Mouse (Mus musculus) heart, adult 18-20 months (tissue): ENCODE data around the gene F13a1. TPM values are rescaled to one million over a fixed set of nuclear protein-coding genes. Genes with fewer than 3 reads are reported as not detected.
A peak's percentile ranks its signal among the peaks of the same experiment; 100 is the strongest.

Experiments
- DNase-seq, 2 experiments: peaks; one replicate each; pipeline ENCODE4 v3.0.0; 2021 to 2022; ENCODE audit warnings: mixed read lengths in 1 of 2
- long read RNA-seq, 2 experiments: library from polyadenylated mRNA; stranded (forward); transcript quantifications; one replicate each; pipeline ENCODE4 v2.0.0; 2021
- total RNA-seq, 2 experiments: library from RNA; stranded (reverse); gene quantifications; 2 replicates each; pipeline ENCODE4 v1.2.3; 2021

F13a1 gene
- total RNA-seq = 10 to 100 TPM; 22.2 to 27.3 TPM
- long read RNA-seq, experiment 1, transcript F13a1-201 (15 exons, 3,952 nt) = major isoform, 5 of 7 reads
- long read RNA-seq, experiment 1, partial matches to known transcripts = 1 of 7 reads
- long read RNA-seq, experiment 1, other reads (novel, unspliced or antisense) = 1 of 7 reads
- long read RNA-seq, experiment 2, partial matches to known transcripts = 0 of 7 reads
- long read RNA-seq, experiment 2, other reads (novel, unspliced or antisense) = 3 of 7 reads

DNA sequence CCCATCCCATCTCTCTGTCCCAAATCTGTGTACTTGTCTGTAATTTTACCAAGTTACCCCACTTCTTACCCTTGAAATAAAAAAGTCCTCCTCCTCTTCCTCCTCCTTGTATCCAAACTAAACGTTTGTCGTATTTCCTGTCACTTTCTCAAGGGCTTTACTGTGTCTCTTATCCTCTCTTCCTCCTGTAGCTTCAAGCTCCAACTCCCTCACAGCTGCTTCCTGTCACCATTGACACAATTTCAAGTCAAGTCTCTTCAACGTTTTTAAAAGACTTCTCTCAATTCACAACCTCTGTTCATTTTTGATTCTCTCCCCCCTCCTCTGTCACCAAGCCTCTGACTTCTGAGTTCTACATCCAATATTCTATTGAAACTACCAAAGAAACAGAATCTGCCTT, at the start of gene F13a1:
Gene F13a1 (minus strand): TSS at position 119 of the 400 bp plus-strand sequence.
- DNase-seq = peak in 1 of 2 experiments; percentile 35

DNA sequence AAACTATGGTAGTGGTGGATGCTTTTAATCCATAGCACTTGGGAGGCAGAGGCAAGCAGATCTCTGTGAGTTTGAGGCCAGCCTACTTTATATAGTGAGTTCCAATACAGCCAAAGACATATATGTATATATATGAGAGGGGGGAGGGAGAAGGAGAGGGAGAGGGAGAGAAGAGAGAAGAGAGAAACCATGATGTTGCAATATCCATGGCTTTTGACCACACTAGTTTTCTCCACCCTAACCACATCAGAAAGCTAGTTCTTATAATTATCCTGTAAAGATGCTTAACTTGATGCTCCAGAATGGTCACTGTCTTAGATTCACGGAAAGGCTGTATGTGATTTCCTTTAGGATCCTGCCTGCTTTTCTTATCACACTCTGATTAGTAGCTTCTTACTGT, 41.6 kb upstream of the F13a1 start:
- DNase-seq = no peak

DNA sequence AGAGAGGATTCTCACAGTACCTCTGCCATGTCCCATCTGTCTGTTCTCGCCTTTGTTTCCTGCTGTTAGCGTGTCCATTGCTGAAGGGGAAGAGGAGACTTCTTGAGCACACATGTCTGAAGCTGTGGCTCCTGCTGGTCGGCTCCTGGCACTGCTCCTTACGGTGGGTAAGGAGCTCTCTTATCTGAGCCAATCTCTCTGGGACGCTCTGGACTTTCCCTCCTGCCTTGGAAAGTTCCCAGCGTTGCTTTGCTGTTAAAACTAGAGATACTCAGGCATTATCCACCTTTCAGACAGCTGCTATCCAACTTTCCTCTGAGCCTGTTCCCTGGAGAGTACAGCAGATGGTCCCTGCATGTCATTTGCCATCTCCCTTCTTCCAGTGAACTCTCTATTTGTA, 39.1 kb upstream of the F13a1 start:
- no peak for DNase-seq

DNA sequence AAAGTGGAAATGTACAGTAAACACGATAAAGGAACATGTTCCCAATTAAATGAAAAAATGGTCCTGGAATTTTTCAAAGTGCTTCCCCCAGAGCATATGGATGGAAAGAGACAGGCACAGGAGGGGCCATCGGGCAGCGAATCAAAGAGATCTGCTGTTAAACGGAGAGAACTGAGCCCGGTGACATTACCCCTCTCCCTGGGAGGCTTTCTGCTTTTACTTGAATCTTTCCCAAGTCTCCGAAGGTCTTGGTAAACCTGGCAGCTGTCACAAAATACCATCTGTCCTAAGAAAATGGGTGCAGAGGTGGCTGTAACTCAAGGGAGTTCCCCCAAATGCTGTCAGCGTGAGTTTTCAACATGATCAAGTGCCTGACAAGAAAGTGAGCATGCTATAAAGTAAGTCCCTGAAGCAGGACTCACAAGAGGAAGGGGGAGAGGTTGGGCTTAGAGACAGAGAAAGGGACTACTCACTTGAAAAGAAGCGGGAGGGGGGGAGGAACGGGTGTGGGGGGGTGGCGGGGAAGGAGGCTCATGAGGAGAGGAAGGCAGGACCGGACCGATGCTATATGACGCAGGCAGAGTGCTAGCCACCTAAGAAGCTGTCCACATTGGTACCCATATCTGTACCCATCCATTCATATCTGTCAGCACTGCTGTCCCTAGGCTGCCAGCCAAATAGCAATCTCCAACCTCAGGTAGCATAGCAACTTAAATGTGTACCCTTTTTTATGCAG, 31.6 kb upstream of the F13a1 start:
- DNase-seq = no peak

DNA sequence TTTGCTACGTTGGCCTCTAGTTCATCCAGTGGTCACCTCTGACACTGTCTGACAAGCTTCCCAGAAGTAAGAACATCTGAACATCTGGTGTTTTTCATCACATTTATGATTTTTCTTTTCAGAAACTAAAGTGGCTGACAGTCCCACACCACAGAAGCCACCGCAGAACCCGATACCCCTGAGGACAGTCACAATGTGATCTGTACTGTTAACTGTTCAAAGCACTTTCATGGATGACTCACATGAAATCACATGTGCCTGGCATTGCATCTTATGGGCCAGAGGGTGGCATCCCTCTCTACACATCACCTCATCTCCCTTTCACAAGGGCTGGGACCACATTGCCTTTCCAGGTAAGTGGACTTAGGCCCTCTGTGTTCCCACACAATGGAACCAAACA, 21.3 kb upstream of the F13a1 start:
- no peak for DNase-seq

DNA sequence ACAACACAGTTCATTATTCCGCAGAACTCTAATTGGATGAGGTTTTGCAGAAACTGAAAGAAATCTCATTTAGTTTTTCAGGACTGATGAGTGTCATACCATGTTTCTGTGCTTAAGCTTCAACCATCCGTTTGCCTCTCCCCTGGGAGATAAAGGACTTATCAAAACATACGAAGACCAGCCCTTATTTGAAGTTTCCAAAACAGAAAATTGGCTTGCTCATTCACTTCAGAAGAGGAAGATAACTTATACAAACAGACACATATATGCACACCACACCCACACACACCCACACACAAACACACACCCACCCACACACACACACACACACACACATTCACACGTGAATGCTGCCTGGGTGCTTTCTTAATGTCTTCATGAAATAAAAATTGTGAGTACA, 20.8 kb upstream of the F13a1 start:
- DNase-seq = no peak

DNA sequence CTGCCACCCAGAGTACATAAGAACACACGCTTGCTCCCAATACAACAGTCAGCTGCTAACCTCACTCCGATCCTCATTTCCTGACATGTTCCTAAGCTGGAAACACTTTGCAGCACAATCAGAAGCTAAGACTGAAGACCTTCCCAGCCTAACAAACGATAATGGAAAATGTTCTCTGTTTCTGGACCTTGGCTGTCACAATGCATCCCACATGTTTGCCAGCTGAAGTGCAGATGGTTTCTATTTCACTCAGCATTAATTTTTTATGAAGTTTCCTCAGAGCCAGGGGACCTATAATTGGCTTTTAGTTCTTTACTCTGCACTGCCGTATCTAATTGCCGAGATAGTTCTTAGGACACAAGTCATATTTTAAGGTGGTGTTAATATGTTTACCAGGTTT, 10.8 kb upstream of the F13a1 start:
- DNase-seq = peak; percentile 49 to 52

DNA sequence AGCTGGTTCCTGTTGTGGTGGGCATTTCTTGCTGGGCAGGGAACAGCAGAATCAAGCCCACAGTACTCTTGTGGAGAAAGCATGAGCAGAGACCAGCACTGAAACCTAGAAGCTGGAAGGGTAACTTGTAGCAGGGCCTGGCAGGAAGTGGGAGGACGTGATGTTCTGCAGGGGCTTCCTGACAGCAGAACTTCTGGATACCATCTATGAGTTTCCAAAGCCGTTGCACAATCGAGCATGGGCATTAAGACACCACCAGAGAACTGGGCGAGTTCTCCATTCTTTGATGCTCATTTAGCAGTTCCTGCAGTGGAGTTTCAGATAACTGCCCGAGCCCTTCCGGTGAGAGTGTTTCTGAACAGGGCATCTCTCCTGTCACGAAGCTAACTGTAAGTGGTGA, 6.6 kb upstream of the F13a1 start:
- DNase-seq = peak; percentile 46 to 83

DNA sequence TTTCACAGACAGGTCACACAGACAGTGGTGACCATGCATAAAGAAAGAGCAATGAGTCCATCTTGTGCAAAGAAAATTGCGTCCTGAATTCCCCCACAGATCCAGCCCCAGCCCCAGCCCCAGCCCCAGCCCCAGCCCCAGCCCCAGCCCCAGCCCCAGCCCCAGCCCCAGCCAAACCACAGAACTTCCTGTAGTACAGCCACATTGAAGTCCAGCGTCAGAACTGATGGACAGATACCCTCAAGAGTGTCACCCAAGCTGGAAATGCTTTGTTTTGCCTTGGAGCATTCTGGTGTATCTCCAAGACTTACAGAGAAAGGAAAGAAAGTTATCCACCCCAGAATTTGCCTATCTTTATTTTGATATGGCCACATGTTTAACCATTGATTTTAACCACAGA, 413 bp downstream of the F13a1 start:
- no peak for DNase-seq

DNA sequence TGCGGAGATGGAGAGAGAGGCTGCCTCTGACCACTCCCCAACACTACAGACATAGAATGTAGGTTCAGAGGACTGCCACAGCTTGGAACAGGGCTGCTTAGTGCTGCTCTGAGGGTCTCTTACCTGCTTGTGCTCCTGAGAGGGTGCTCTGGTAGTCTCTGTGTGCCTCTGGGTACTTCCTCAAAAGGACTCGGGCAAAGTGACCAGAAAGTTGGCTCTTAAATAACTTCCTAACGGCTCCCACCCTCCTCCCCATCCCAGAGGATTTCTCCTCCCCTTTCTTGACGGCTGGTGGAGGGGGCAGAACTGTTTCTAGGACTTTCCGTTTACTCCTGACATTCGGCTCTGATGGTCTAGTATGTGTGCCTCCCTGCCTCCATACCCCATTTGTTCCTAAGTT, 1.0 kb downstream of the F13a1 start:
- peak; percentile 33 to 61 for DNase-seq

DNA sequence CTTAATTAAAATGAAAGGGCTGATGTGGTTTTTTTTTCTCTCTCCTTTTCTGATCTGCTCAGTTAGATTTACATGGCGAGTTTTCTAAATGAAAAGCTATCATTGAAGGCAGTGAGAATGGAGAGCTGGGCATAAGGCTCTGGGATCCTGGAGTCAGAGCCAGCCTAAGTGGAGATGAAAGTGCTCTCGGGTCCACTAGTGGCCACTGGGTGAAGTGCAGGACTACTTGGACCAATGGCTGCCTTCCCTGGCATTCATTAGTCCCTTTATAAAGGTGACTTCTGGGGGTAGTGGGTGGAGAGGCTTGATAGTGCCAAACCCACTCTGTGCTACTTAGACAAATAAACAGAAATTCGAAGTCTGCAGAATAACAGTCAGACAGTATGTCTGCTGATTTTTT, 5.0 kb downstream of the F13a1 start:
- DNase-seq = peak; percentile 38 to 43

DNA sequence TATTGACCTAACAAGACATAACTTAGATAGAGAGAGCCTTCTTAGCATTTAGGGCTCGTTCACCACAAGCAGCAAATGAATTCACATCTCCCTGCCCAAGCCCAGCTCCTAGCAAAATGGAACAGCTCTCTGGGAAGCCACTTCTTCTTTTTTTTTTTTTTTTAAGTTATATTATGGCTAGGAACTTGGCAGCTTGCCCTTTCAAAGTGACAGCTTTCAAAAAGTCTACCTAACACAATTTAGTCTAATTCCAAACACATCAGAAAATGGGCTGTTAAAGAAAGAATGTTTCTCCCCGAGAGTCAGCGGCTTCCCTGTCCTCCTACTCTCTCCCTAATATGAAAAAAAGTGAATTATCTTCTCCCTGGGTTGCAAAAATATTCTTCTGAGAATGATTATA, 15.3 kb downstream of the F13a1 start:
- no peak for DNase-seq

DNA sequence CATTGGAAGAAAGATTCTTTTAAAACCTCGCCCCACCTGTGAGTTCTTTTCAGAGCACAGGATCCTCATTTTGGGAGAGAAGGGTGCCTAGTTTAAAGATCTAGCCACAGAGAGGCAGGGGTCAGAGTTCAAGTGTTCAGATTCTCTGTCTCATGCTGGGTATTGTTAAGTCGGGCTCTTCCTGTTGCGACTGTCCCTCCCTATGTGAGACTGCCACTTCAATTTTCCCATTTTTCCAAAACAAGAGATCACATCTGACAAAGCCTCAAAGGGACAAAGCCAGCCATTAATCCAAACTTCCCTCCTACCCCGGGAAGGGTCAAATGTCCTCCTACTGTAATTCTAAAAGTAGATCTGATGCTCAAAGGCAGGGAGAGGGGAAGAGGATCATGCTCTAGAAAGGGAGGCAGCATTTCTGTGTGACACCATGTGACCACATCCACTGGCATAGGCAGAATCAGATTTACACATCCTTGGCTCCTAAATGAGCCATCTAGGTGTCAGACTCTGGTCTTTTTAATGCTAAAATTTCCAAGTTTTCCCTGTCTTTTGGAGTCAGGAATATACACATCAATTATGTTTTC, 24.0 kb downstream of the F13a1 start:
- DNase-seq = no peak

DNA sequence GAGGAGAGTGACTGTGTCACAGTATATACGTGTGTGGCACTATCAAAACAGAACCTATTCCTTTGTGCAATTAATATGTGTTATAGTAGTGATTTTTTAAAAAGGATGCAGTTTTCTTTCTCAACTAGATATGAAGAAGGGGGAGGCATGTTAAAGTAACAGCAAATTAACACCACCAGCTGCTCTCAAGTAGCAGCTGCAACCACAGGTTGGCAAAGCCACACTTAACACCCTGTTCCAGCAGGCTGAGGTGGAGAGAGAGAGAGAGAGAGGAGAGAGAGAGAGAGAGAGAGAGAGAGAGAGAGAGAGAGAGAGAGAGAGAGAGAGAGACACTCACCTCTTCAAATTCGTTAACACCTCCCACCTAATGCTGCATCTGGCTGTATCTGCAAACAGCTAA, 28.5 kb downstream of the F13a1 start:
- DNase-seq = no peak

DNA sequence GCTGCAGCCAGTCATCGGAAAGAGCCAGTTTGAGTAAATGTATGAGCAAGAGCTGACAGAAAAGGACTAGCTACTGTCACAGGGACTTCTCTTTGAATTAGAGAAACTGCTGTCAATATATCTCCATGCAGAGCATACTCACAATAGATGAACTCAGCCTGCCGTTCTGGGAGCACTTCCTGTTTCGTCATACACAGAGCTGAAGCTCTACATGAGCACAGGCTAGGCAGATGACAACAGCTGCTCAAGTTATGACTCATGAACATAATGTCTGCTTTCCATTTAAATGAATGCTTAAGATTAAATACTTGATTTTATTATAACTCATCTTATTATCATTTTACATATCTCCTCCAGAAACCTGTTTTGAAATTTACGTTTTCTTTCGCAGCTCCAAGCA, 39.3 kb downstream of the F13a1 start:
- peak in 1 of 2 experiments; percentile 14 for DNase-seq

DNA sequence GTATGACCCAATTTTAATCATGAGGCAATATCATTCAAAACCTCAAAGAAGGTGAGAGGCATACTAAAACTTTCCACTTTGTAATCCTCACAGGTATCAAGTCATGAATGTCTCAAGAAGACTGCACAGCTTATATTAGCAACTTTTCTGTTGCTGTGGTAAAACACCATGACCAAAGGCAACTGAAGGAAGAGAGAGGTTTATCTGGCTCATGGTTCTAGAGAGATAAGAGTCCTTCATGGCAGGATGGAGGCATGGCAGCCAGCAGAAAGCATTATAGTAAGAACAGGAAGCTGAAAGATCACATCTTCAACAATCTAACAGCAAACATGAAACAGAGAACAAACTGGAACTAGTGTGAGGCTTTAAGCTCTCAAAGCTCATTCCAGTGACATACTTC, 43.8 kb downstream of the F13a1 start:
- no peak for DNase-seq

DNA sequence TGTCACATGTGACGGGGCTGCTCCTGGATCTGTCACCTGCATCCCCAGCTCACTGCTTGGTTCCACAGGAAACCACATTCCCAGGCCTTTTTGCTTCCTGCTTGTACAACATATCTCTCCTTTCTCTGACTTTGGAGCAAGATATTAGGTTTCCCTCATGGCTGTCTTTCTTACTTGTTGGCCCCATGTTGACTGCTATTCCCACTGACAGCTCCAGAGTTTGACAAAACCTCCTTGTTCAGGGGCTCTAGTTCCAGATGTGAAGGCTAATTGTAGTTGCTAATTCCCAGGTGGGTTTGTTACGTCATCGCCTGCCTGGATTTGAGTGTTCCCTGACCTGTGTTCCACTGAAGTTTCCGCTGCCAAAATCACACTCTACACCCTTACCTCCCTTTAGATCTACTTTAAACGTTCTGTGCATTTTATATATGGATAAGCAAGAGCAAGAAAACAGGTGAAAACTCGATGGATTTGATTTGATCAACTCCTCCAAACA, 50.8 kb downstream of the F13a1 start:
- DNase-seq = no peak

DNA sequence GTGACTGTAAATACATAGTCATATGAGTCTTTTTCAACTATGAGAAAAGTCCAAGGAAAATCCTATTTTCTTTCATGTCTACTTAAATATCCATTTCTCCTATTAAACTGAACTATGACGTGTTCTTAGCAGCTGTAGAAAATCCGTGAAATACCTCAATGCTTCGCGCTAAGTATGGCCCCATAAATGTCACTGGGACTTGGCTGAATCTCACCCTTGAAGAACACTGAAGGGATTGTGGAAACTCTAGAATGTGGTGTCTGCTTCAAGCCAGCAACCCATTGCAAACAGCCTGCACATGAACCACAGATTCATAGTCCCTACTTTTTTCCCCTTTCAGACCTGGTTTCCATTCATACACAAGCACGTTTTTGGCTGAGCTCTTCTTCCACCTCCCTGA, 56.5 kb downstream of the F13a1 start:
- no peak for DNase-seq

DNA sequence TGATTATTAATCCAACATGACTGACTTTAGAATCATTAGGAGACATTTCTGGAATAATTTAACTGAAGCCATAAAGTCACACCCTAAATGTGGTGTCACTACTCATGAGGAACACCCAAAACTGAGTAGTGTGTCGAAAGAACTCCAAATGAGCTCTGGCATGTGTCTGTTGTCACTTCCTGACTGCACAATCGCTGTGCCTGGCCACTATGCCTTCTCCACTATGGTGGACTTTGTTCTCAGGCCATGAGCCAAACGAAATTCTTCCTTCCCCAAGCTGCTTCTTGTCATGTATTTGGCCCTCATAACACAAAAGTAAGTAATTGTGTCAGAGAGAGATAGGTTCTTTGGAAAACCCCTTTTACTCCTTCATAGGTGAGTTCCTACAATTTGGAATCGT, 61.7 kb downstream of the F13a1 start:
- no peak for DNase-seq

DNA sequence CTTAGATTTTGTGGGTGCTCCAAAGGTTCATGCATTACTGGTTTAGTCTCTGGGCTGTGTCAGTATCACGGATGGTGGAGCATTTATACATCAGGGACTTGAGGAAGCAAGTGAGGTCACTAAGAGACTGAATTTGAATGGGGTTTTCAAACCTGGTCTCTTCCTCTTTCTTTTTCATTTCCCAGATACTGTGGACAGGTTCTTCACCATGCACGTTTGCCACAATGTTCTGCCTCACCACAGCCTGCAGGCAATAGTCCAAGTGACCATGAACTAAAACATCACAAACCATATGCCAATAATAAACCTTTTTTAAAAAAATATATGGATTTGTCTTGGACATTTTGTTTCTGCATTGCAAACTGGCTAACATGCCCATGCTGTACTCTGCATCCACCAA, 77.0 kb downstream of the F13a1 start:
- no peak for DNase-seq

DNA sequence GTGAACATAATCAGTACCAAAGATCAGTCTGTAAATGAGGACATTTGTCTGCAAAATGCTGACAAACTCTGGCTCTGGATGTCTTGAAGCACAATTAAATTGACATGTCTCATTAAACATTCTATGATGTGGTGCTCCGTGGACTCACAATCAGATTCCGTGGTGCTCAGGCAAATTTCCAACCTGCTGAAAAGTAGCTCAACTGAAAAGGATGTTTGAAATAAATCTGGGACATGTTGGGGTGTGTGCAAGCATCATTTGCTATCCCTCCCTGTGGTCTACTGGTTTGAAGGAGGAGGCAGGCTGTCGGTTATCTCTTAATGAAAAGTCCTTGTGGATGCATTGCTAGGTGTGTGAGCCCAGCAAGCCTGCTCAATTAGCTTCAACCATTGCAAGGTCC, 77.8 kb downstream of the F13a1 start:
- no peak for DNase-seq

DNA sequence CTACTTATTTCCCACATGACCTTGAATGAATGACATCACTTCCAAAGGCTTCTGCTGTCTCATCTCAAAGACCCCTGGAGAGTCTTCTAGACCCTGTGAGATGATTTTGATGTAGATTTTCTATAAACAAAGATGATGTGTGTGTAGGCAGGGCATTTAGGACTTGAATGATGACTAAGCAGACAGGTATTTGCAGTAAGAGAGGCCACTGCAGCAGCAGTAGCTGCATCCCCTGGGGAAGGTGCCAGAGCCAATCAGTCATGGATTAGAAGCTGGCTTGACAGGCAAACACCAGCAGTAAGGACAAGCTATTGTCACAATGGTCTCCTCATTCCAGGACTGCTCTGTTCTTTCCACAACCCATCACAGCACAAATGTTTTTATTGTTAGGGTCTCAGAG, 87.1 kb downstream of the F13a1 start:
- DNase-seq = no peak

DNA sequence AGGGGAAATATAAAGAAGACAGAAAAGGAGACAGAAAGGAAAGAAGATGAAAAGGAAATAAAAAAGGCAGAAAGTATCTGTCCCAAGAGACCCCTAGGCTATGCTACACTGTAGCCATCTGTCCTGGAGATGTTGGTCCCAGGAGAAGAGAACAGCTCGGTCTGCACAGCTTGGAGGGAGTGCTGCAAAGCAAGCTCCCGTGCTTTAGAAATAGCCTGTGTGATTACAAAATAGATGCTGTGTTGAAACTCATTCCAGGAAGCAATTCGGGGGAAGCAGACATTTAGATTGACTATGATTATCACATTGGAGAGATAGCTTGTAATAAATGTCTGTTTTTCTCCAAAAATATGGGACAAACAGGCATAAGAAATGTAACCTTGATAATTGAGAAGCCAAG, 91.0 kb downstream of the F13a1 start:
- DNase-seq = peak in 1 of 2 experiments; percentile 17

DNA sequence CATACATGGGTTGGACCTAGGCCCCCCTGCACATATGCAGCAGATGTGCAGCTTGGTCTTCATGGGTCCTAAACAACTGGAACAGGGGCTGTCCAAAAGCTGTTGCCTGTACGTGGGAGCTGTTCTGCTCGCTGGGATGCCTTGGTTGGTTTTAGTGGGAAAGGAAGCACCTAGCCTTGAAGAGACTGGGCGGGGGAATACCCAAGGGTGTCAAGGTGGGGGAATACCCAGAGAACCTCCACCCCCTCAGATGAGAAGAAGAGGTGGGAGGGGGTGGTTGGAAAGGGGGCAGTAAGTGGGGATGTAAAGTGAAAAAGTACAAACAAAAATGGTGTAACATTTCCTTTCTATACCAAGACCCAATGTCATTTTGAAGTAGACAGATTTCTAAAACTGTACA, 95.1 kb downstream of the F13a1 start:
- no peak for DNase-seq
